In genomic region chr12:82762046-82762445, GRCm38 (mm10) we compare ENCODE assay signal across 15 mouse cellular contexts.
"Had no signal": no experiment of that assay in that cellular context is flagged by ENCODE, and none has a peak within 500 bp of the region (broad histone marks: within the 10 kb centered on the region; RNA-seq: fewer than 3 reads in every experiment).

No protein-coding gene starts in this region.

- H3K9me3 ChIP-seq: neural tube, embryonic 12.5 days; neural tube, embryonic 13.5 days; neural tube, embryonic 15.5 days; stomach, embryonic 15.5 days had no signal

- H3K4me1 ChIP-seq: neural tube, embryonic 12.5 days; neural tube, embryonic 13.5 days; neural tube, embryonic 15.5 days; stomach, embryonic 15.5 days had no signal

- H3K9ac ChIP-seq: neural tube, embryonic 12.5 days; neural tube, embryonic 13.5 days; neural tube, embryonic 15.5 days; stomach, embryonic 15.5 days had no signal

- H3K27me3 ChIP-seq: neural tube, embryonic 12.5 days; neural tube, embryonic 13.5 days; neural tube, embryonic 15.5 days; stomach, embryonic 15.5 days had no signal

- H3K4me3 ChIP-seq: neural tube, embryonic 12.5 days; neural tube, embryonic 13.5 days; neural tube, embryonic 15.5 days; stomach, embryonic 15.5 days had no signal

- H3K27ac ChIP-seq: neural tube, embryonic 12.5 days; neural tube, embryonic 13.5 days; neural tube, embryonic 15.5 days; stomach, embryonic 15.5 days; stomach, postnatal 0 days had no signal

- DNase-seq: retina, postnatal 1 day; right cerebral cortex, postnatal 14 days; right cerebral cortex, postnatal 25 days; spleen, adult 18-20 months; thymus, adult 18-20 months; thymus, adult 2 months; thymus, postnatal 14 days; thymus, postnatal 25 days; thymus, postnatal 36 days; thymus, postnatal 4 days had no signal

- H3K4me2 ChIP-seq: neural tube, embryonic 12.5 days; neural tube, embryonic 13.5 days; neural tube, embryonic 15.5 days; stomach, embryonic 15.5 days had no signal

- H3K36me3 ChIP-seq: neural tube, embryonic 12.5 days; neural tube, embryonic 13.5 days; neural tube, embryonic 15.5 days; stomach, embryonic 15.5 days had no signal
